Mouse (Mus musculus): Measurements from ENCODE around the gene Intu.

DNA sequence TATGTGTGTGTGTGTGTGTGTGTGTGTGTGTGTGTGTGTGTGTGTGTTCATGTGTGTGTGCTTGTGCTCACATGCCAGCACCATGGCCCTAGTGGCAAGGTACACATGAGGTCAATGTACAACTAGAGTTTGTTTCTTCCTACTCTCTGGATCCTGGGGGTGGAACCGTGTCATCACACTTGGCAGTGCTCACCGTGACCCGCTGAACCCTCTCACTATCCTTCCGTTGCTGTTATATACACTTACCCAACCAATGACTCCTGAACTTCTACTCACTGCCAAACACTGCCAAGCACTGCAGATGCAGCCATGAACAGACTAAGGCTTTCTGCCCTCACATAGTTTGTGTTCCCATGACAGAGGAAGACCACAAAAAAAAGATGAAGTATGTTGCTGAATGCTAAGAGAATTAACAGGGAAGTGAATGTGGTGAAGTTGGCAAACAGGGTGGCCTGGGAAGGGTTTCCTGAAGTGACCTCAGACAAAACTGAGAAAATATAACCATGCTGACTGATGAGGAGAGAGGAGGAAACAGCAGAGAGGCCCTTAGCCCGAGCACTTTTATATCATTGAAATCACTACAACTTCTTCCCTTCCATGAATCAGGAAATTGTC, 173.8 kb downstream of the Intu start:
- TF ChIP-seq POLR2A (IDR thresholded peaks at IDR 0.05; ENCODE audit: borderline replicate concordance, insufficient read depth, low read length) (no peak), CTCF (IDR thresholded peaks at IDR 0.05; ENCODE audit: borderline replicate concordance, insufficient read depth, low read depth, low read length) (no peak)
